Mouse (Mus musculus) kidney, adult 2 months (tissue): ENCODE measurements around the gene Ydjc. TPM values are rescaled to one million over a fixed set of nuclear protein-coding genes. Genes with fewer than 3 reads are reported as not detected.

Experiments
- DNase-seq: peaks from one replicate; pipeline ENCODE4 v3.0.0; 2021
- H3K27ac ChIP-seq: fragments of 200-500 bp; 2 replicates; pipeline ENCODE4 v1.5.1; 2012; ENCODE audit warnings: low read depth, low read length, control low read depth, inconsistent platforms; ENCODE audit not compliant: insufficient read depth
- H3K27me3 ChIP-seq: fragments of 200-500 bp; replicated peaks from 2 replicates; pipeline ENCODE4 v1.6.1; 2012; ENCODE audit warnings: mild to moderate bottlenecking, moderate library complexity, low read length, inconsistent platforms; ENCODE audit not compliant: control insufficient read depth, insufficient read depth
- H3K36me3 ChIP-seq: fragments of 200-500 bp; 2 replicates; pipeline ENCODE4 v1.6.1; 2012; ENCODE audit warnings: mild to moderate bottlenecking, moderate library complexity, low read length, inconsistent platforms; ENCODE audit not compliant: control insufficient read depth, insufficient read depth
- H3K4me1 ChIP-seq: fragments of 200-500 bp; 2 replicates; pipeline ENCODE4 v1.6.1; 2011; ENCODE audit warnings: low read length; ENCODE audit not compliant: control insufficient read depth, insufficient read depth
- H3K4me3 ChIP-seq: fragments of 200-500 bp; 2 replicates; pipeline ENCODE4 v1.5.1; 2011; ENCODE audit warnings: mild to moderate bottlenecking, low read depth, low read length, control low read depth; ENCODE audit not compliant: insufficient read depth
- CTCF ChIP-seq: fragments of 200-500 bp; conservative IDR thresholded peaks from 2 replicates; pipeline ENCODE4 v1.5.1; 2011; ENCODE audit warnings: low read depth, mild to moderate bottlenecking, control low read depth, low read length, moderate library complexity, mixed read lengths; ENCODE audit not compliant: insufficient read depth, insufficient read length
- POLR2A ChIP-seq: fragments of 200-500 bp; IDR thresholded peaks from one replicate; pipeline ENCODE4 v1.6.1; 2011; ENCODE audit warnings: low read depth, low read length, control low read depth
- WGBS: fragments of 180-500 bp; shearing (Covaris S2); methylation state at CpG from one replicate; pipeline ENCODE4 v1.1.7; 2018; 5-methylcytosine and 5-hydroxymethylcytosine counted together
- polyA plus RNA-seq: library from polyadenylated mRNA; depleted of rRNA; stranded (reverse); fragments of >200 nt; gene quantifications from 2 replicates; pipeline ENCODE4 v1.2.3, GENCODE M21; 2012; rRNA removed

Ydjc gene
- polyA plus RNA-seq, result 7.5 and 8.5 TPM in 2 replicates

DNA sequence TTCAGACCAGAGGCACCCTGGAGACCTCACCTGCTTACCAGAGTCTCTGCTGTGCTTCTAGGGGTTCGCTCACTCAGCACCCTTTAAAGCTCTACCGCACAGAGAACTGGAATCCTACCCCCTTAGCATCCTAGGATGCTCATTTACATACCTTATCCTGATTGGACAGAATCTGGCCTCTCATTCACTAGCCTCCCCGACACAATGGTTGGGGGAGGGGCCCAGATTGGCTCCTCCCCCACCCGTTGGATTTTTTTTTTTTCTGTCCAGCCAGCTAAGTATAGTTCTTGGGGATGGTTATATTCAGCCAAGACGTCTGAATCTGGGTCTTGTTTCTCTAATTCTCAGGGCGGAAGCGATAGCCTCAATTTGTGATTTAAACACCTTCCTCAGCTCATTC is at the start of gene Ydjc:
Ydjc (plus strand) TSS at position 283 of the 400 bp plus-strand sequence.
- Histone ChIP-seq H3K4me3 (no peak within 1 kb of the TSS), H3K4me1 (no peaks in the 10 kb centered on the region), H3K27ac (no peak within 1 kb of the TSS), H3K27me3 (no peaks in the 10 kb centered on the region), H3K36me3 (no peaks in the 10 kb centered on the region)
- WGBS, result 38% methylated on average over 7 of the region's 7 CpGs
- no peak for DNase-seq
- no peak for TF ChIP-seq CTCF
- no peak for TF ChIP-seq POLR2A

DNA sequence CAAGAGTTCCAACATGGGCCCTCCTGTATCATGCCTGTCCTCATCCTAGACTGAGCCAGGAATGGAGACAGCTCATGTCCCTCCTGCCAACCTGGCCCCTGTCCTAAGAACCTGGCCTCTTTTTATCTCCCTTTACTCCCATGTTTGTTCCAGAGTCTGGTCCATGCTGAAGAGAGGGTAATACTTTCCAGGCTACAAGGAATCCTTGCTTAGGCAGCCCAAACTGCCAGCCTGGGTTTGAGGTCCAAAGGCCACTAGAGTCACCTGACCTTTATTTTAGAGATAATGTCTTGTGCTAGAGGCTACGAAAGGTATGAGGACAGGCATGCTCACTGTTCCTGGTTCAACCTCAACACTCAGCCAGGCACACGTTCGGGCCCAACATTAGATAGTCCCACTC is 47.5 kb upstream of the Ydjc start:
- Histone ChIP-seq H3K27ac (no peak overlapping the region), H3K4me3 (no peak overlapping the region), H3K27me3 (no peaks in the 10 kb centered on the region), H3K4me1 (no peaks in the 10 kb centered on the region; the same call in 1 of the 2 replicates), H3K36me3 (no peaks in the 10 kb centered on the region)
- peak; percentile 45 for DNase-seq
- TF ChIP-seq CTCF (no peak), POLR2A (no peak)
- 76% methylated on average over 3 of the region's 3 CpGs for WGBS

DNA sequence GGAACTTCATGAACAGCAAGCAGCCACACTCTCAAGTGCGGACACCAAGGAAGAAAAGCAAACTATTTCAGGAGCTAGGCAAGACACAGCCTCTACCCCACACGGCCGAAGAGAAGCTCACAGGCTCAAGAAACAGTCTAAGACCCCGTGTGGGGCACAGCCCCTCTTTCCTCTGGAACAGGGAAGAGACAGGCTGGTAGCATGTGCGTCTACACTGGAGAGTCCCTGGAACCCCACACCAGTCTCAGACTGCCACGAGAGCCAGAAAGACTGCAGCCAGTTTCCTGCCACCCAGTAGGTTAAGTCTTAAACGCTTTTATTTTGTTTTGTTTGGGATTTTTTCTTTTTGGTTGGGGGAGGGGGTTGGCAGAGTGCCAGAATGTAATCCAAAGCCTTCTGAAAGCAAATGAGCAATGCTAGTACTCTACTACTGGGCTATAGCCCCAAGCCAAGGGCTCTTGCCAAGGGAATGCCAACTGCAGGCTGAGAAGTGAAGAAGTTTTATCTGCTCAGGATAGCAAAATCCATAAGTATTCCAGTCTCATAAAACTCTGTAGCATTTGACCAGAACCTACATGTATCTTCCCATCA is 41.7 kb upstream of the Ydjc start:
- no peak overlapping the region for H3K27ac ChIP-seq
- H3K36me3 ChIP-seq, result no peaks in the 10 kb centered on the region; the same call in 1 of the 2 replicates
- TF ChIP-seq POLR2A, result no peak
- no peak for TF ChIP-seq CTCF
- H3K4me3 ChIP-seq, result no peak overlapping the region
- no peaks in the 10 kb centered on the region for H3K27me3 ChIP-seq
- H3K4me1 ChIP-seq, result no peaks in the 10 kb centered on the region
- WGBS, result 70% methylated on average over 7 of the region's 7 CpGs
- no peak for DNase-seq

DNA sequence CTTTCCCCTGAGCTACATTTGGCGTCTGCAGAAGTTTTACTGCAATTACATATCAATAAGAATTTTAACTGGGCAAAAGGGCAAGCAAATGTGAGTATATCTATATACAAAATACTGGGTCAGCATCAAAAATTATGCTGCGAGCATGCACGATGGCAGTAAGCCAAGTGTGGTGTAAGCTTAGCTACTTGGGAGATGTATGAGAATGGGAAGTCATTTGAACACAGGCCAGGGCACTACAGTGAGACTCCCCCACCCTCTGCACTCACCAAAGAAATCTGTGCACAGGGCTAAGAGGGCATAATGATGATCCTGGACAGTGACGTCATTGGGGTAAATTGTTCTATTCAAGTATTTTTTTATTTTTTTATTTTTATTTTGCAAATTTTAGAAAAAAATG is 39.8 kb upstream of the Ydjc start:
- TF ChIP-seq POLR2A (no peak), CTCF (no peak)
- no peak for DNase-seq
- no peaks in the 10 kb centered on the region for H3K27me3 ChIP-seq
- no peaks in the 10 kb centered on the region; the same call in 1 of the 2 replicates for H3K36me3 ChIP-seq
- H3K4me3 ChIP-seq, result no peak overlapping the region
- 69% methylated on average over 4 of the region's 4 CpGs for WGBS
- H3K27ac ChIP-seq, result no peak overlapping the region
- 0 out of 2 replicates have a peak, but pooled peaks cover 2% of the 10 kb centered on the region for H3K4me1 ChIP-seq

GRCm38 (mm10) chr16:17110771-17111743 is 33.4 kb upstream of the Ydjc start, which contains the start of gene Ppil2:
Gene Ppil2 (minus strand): TSS chr16:17111257.
- TF ChIP-seq POLR2A (peak; percentile 77), CTCF (no peak)
- peaks cover 5% of the 10 kb centered on the region; the same call in 1 of the 2 replicates for H3K4me1 ChIP-seq
- H3K27me3 ChIP-seq, result no peaks in the 10 kb centered on the region
- peak within 1 kb of the TSS; percentile 57; the same call in 1 of the 2 replicates for H3K27ac ChIP-seq
- DNase-seq, result peak; percentile 85
- peak within 1 kb of the TSS; percentile 79 for H3K4me3 ChIP-seq
- H3K36me3 ChIP-seq, result no peaks in the 10 kb centered on the region
- WGBS, result 8% methylated on average over 38 of the region's 38 CpGs

- Histone ChIP-seq H3K4me1 (no peaks in the 10 kb centered on the region), H3K4me3 (no peak overlapping the region), H3K27me3 (no peaks in the 10 kb centered on the region), H3K27ac (no peak overlapping the region), H3K36me3 (no peaks in the 10 kb centered on the region)
- no peak for DNase-seq
- TF ChIP-seq CTCF, result no peak
- TF ChIP-seq POLR2A, result no peak
- 76% methylated on average over 5 of the region's 5 CpGs for WGBS
Observed at GRCm38 (mm10) chr16:17117309-17117799, 27.1 kb upstream of the Ydjc start.
